Mouse (Mus musculus): ENCODE data around the gene Gm9936.

GRCm38 (mm10) chr5:114836886-114837285, 21.6 kb downstream of the Gm9936 start:
- TF ChIP-seq EP300 (IDR thresholded peaks at IDR 0.05; ENCODE audit: low read depth in 1 of 2, low read length in 2 of 2) (no peak), CHD2 (IDR thresholded peaks at IDR 0.05; ENCODE audit: low read length) (no peak), RCOR1 (IDR thresholded peaks at IDR 0.05; ENCODE audit: low read depth, low read length) (no peak), USF2 (IDR thresholded peaks at IDR 0.05; ENCODE audit: borderline replicate concordance in 1 of 2, insufficient read depth in 1 of 2, low read depth in 1 of 2, low read length in 2 of 2) (no peak), POLR2A (IDR thresholded peaks at IDR 0.05; ENCODE audit: control insufficient read depth in 1 of 2, insufficient read depth in 1 of 2, low read depth in 1 of 2, low read length in 2 of 2, poor library complexity in 1 of 2) (no peak), CTCF (IDR thresholded peaks at IDR 0.05 in 2 of 3, conservative IDR thresholded peaks at IDR 0.05 in 1 of 3; ENCODE audit: control insufficient read depth in 1 of 3, insufficient read depth in 1 of 3, low read depth in 2 of 3, low read length in 3 of 3, poor library complexity in 1 of 3, severe bottlenecking in 1 of 3) (no peak), ZNF384 (IDR thresholded peaks at IDR 0.05; ENCODE audit: low read depth, low read length) (no peak)

Data from MEL (cell line).